Mouse (Mus musculus): ENCODE measurements around the gene Nlrp4f.

DNA sequence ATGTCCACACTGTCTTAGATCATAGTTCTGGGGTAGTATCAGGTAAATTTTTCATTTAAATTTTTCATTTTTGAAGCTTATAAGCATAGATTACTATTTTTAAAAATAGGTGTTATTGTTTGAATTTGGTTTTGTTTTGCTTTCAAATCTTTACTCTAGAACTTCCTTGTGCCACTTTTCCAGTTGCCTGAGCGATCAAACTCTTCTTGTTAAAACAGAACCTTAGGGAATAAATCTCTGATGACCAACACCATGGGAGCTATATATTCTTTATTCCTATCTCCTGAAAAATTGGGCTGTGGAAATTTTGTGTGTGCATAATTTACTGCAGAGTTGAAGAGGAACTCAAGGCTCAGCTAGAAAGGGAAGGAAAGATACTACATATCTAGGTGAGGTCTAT lies 55.8 kb downstream of the Nlrp4f start, which contains the start of gene Olfr466:
- TF ChIP-seq CTCF (IDR thresholded peaks at IDR 0.05), result no peak
- TF ChIP-seq EP300 (IDR thresholded peaks at IDR 0.05), result no peak

Measured in lung, postnatal 0 days (tissue).